Mouse (Mus musculus): Measurements from ENCODE around the gene Etnk1. TPM values are rescaled to one million over a fixed set of nuclear protein-coding genes. Genes with fewer than 3 reads are reported as not detected.
"Not testable (repeated sequence)": the region's sequence is repeated elsewhere in the genome, so short reads cannot be mapped to it uniquely, and the experiment has no call there.

The Etnk1 gene
- total RNA-seq, 1 experiment from 2014 or later, result 119 TPM

DNA sequence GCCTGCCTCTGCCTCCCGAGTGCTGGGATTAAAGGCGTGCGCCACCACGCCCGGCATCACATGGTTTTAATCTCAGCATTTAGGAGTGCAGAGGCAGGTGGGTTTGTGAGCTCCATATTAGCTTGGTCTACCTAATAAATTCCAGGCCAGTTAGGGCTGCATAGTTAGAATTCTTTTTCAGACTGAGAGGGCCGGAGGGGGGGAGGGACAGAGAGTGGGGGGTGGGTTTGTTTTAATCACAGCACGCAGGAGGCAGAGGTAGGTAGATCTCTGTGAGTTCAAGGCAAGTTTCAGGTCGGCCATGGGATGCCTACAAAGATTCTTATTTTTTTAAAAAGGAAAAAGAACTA is 2.1 kb upstream of the Etnk1 start:
- ATAC-seq (replicated peaks in 1 of 2; ENCODE audit: insufficient read depth in 1 of 2, low FRiP score in 2 of 2, low TSS enrichment in 1 of 2, low read depth in 1 of 2, poor library complexity in 2 of 2, severe bottlenecking in 2 of 2), result no peak

DNA sequence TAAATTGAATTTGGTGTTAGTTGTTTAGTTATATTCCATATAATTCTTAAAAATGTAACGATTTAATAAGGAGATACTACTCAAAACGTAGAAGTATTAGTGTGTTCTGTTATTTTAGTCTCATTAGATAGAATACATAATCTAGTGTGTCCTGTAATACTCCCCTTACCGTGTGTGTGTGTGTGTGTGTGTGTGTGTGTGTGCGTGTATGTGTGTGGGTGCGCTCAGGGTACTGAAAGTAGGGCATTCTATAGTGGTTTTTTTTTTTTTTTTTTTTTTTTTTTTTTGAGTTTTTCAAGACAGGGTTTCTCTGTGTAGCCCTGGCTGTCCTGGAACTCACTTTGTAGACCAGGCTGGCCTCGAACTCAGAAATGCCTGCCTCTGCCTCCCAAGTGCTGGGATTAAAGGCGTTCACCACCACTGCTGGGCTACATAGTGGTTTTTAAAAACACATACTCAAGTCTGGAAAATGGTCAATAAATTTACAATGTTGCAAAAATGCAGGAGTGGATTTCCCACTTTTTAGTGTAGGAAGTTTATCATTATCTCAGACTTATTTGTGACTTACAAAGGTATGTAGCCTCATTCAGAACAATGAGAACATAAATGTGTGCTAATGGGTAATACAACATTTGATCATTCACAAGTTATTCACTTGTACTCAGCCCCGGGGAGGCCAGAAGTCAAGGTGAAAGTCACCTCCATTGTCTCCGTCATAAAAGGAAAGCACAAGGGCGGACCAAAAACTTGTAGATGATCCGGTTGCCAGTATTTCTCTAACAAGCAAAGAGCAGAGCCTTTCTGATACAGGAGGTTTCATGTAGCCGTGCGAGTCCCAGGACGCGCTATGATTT is 1.4 kb upstream of the Etnk1 start:
- ATAC-seq (replicated peaks in 1 of 2; ENCODE audit: insufficient read depth in 1 of 2, low FRiP score in 2 of 2, low TSS enrichment in 1 of 2, low read depth in 1 of 2, poor library complexity in 2 of 2, severe bottlenecking in 2 of 2), result no peak

DNA sequence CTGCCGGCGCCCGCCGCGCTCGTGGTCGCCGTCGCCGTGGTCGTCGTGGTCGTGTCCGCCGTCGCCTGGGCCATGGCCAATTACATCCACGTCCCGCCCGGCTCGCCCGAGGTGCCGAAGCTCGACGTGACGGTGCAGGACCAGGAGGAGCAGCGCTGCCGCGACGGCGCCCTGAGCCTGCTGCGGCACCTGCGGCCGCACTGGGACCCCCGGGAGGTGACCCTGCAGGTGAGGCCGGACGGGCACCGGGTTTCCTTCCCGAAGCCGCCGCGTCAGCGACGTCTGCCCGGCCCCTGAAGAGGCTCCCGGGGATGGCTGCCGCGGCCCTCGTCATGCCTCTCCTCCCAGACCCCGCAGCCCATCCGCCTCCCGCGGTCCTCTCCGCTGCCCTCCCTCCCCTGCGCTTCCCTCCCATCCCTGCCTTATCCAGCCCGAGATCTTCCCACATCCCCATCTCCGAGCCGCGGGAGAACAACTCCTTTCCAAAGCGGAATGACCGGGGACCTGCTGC is 443 bp downstream of the Etnk1 start:
- ATAC-seq (replicated peaks in 1 of 2; ENCODE audit: insufficient read depth in 1 of 2, low FRiP score in 2 of 2, low TSS enrichment in 1 of 2, low read depth in 1 of 2, poor library complexity in 2 of 2, severe bottlenecking in 2 of 2), result no peak

DNA sequence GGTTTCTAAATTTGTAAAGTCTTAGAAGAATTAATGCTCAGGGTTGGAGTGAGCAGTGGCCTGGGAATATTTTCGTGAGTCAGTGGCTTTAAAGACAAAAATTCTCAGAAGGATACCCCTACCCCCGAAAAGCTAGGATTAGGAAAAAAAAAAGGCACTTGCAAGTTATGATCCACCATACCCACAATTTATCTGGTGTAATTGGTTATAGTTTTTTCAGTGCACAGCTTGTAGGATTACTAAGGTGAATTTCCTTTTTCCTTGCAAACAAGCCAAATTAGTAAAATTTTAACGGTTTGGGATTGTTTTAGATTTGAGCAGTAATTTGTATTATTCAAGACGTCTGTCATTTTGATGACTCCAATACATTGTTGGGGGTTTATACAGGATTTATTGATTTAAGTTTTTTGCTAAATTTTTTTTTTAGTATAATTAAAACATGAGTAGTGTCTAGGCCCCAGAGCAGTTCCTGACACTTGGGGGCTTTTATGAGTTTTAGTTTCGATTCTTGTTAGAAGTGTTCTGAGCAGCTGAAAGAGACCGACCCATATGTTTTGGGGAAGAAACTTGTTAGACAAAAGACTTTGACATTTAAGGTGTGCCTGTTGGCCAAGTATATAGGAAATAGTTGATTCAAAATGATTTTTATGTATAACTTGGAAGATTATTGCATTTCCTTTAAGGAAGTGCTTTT is 1.1 kb downstream of the Etnk1 start:
- no peak for ATAC-seq (replicated peaks in 1 of 2; ENCODE audit: insufficient read depth in 1 of 2, low FRiP score in 2 of 2, low TSS enrichment in 1 of 2, low read depth in 1 of 2, poor library complexity in 2 of 2, severe bottlenecking in 2 of 2)

DNA sequence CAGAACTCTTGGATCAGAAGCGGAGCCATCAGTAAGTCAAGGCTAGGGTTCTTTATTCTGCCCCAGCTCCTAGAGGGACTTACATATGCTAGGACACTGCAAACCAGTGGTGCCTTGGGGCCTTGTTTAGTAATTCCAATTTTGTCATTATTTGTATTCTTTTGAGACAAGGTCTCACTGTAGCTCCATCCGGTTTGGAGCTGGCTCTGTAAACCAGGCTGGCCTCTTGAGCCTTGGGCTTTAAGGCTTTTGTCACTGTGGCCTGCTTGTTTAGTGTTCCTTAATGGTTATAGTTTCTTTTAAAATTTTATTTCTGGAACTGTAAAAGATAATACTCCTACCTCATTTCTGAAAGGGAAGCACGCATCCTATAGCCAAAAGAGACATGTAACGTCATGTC is 2.4 kb downstream of the Etnk1 start:
- no peak for ATAC-seq (replicated peaks in 1 of 2; ENCODE audit: insufficient read depth in 1 of 2, low FRiP score in 2 of 2, low TSS enrichment in 1 of 2, low read depth in 1 of 2, poor library complexity in 2 of 2, severe bottlenecking in 2 of 2)

DNA sequence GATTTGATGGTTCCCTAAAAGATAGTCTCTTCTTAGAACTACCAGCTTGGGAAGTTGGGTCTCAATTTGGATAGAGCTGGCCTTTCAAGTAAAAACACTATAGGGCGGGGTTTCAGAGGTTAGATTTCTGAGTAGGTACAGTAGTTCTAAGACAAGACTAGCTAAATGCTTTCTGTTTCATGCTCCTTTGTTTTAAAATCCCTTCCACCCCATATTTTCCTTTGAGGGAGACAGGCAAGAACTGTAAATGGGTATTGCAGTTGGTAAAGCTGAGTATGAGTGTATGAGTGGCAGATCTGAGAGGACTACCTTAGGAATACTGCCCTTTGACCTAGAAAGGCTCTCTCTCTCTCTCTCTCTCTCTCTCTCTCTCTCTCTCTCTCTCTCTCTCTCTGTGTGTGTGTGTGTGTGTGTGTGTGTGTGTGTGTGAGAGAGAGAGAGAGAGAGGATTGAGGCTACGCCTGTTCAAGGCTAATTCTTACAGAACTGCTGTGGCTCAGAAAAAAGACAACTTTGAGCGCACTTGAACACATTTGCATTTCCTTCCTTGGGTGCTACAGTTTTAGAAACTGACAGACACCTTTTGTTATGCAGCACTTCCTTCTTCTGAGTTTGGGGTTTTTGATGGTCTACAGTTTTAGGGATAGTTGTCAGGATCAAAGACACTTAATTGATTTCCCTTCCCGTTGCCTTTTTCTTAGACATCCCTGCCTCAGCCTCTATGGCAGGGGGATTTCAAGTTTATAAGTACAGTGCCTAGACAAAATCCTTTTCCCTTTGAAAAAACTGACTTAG is 3.3 kb downstream of the Etnk1 start:
- no peak for ATAC-seq (replicated peaks in 1 of 2; ENCODE audit: insufficient read depth in 1 of 2, low FRiP score in 2 of 2, low TSS enrichment in 1 of 2, low read depth in 1 of 2, poor library complexity in 2 of 2, severe bottlenecking in 2 of 2)

DNA sequence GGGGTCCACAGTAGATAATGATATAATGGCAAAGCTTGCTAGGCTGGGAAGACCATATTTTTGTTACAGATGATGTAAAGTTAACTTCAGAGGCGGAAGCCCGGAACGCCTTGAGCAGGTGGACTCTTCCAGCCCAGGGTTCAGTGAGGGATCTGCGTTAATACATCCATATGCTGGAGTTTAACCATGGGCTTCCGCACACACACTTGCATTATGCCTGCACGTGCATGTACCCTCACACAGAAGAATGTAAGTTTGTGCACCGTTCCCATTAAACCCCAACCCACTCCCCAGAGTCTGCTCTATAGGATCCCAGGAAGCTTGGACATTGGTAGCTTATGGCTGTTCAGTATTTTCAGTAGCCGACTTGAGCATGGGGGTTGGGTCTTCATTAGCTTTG is 4.0 kb downstream of the Etnk1 start:
- ATAC-seq (replicated peaks in 1 of 2; ENCODE audit: insufficient read depth in 1 of 2, low FRiP score in 2 of 2, low TSS enrichment in 1 of 2, low read depth in 1 of 2, poor library complexity in 2 of 2, severe bottlenecking in 2 of 2), result no peak

DNA sequence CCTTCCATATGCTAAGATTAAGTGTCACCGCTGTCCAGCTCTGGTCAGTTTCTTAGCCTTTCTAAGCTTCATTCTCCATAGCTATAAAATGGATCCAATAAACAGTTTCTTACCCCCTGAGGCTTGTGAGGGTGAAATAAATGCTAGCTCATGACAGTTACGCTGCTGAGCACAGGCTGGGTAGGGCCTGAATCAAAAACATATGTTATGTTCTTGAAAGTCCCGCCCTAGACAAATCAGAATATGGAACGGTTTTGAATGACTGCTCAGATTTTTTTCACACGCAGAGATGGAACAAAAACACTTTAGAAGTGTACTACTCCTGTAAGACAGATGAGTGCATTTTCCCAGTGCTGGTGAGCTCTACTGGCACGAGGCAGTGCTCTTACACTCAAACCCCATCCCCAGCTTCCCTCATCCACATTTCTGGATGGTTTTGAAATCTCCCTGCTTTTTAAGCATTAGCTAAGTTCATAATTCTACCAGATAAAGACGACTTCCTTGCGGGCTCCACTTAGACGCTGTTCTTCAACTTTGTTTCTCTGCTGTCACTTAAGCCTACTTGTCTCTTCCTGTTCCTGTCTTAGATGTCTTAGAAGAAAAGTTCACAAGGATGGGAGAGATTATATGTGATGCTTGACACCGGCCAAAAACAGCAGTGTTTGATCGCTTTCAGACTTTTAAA is 4.9 kb downstream of the Etnk1 start:
- ATAC-seq (replicated peaks in 1 of 2; ENCODE audit: insufficient read depth in 1 of 2, low FRiP score in 2 of 2, low TSS enrichment in 1 of 2, low read depth in 1 of 2, poor library complexity in 2 of 2, severe bottlenecking in 2 of 2), result no peak

DNA sequence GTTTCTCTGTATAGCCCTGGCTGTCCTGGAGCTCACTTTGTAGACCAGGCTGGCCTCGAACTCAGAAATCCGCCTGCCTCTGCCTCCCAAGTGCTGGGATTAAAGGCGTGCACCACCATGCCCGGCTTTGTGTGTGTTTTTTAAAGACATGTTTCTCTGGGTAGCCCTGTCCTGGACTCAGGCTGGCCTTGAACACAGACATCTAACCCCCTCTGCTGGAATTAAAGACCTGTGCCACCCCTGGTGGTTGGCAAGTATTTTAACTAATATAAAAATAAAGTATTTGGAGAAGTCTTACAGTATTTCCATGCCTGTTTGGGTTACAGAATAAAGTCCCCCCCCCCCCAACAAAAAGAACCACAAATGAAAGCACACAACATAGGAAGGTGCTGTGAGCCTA is 5.7 kb downstream of the Etnk1 start:
- ATAC-seq (replicated peaks in 1 of 2; ENCODE audit: insufficient read depth in 1 of 2, low FRiP score in 2 of 2, low TSS enrichment in 1 of 2, low read depth in 1 of 2, poor library complexity in 2 of 2, severe bottlenecking in 2 of 2), result not testable (repeated sequence)

DNA sequence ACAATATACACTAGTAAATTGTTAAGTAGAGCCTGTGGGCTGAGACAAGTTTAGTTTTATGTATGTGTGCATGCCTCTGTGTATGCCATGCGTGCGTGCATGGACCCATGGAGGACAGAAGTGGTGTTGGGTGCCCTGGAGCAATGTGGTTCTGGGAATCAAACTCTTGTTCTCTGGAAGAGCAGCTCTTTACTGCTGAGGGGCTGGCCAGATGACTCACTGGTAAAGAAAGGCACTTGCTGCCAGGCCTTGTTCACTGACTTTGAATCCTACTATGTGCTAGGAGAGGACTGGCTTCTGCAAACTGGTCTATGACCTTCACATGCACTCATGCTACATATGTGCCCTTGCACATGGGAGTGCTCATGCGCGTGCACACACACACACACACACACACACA is 7.2 kb downstream of the Etnk1 start:
- no peak for ATAC-seq (replicated peaks in 1 of 2; ENCODE audit: insufficient read depth in 1 of 2, low FRiP score in 2 of 2, low TSS enrichment in 1 of 2, low read depth in 1 of 2, poor library complexity in 2 of 2, severe bottlenecking in 2 of 2)

DNA sequence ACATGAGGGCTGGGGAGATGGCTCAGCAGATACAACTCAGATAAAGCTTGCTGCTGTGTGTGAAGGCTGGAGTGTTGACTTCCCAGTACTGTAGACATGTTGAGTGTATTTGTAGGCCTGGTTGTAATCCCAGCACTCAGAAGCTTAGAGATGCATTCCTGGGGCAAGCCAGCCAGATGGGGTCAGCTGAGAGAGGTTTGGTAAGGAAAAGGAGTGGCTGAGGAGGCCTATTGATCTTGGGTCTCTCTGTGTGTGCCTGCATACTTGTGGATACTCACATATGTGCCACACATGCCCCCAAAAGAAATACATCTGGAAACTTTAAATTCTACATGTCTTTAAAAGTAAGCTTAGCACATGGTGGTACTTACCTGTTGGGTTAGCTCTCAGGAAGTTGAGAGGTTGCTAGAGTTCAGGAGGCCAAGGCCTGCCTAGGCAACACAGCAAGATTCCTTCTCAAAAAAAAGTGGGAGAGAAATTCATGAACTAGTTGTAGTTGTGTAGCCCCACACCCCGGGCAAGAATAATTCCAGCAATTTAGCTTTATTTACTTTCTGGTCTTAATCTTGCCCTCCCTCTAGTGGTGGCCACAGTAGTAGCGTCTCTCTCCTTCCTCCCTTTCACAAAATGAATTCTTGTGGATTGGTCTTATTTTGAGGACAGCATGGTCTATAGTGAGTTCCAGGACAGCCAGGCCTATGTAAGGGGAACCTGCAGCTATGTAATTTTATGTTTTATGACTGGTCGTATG is 8.1 kb downstream of the Etnk1 start:
- peak; percentile 36 to 73; a peak in 3 of 4 replicates for ATAC-seq (replicated peaks in 1 of 2; ENCODE audit: insufficient read depth in 1 of 2, low FRiP score in 2 of 2, low TSS enrichment in 1 of 2, low read depth in 1 of 2, poor library complexity in 2 of 2, severe bottlenecking in 2 of 2)

DNA sequence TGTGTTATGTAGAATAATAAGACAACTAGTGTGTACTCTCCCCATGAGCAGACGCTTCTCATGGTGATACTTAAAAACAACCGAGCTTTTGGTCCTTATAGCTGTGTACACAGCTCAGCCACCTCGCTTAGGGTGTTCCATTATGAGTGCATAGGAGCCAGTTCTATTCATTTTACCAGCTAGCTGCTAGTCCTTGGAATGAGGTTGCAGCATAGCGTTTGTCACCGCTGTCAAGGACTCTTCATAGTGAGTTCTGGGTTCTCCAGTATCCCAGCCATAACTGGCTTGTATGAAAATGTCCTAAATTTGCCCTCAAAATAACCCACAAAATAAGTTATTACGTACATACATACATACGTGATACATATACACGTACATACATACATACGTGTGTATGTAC is 9.1 kb downstream of the Etnk1 start:
- no peak for ATAC-seq (replicated peaks in 1 of 2; ENCODE audit: insufficient read depth in 1 of 2, low FRiP score in 2 of 2, low TSS enrichment in 1 of 2, low read depth in 1 of 2, poor library complexity in 2 of 2, severe bottlenecking in 2 of 2)

DNA sequence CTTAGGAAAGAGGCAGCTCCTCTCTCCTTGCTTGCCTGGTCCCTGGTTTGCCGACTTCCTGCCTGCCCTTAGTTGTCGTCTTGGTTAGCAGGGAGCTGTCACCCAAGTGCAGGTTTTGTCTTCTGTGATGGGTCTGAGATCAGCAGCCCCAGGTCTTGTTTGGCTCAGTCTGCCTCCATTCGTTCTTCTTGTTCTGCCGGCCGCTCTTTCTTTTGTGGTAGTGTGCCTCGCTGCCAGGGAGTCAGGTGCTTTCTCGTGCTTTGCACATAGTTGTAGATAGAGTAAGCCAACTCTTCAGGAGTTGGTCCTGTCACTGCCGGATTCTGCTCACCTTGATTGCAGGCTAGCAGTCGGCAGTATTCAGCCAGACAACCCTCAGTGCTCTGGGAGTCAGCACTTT is 9.6 kb downstream of the Etnk1 start:
- ATAC-seq (replicated peaks in 1 of 2; ENCODE audit: insufficient read depth in 1 of 2, low FRiP score in 2 of 2, low TSS enrichment in 1 of 2, low read depth in 1 of 2, poor library complexity in 2 of 2, severe bottlenecking in 2 of 2), result no peak

DNA sequence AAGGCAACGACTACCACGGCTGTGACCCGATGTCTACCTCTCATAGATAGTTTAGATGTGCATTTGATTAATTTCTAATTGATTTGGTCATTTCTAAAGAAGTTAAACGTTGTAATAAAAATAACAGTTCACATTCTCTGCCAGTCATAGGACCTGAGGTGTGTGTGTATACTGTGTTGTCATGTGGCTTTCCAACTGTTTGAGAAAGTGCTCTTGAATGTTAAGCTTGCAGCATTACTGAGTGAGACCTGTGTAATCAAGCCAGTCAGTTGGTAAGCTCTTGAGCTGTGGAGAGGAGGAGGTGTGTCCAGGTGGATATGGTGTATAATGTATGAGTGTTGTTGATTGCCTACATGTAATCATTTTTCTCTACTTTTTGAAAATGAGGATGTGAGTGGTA is 12.2 kb downstream of the Etnk1 start:
- ATAC-seq (replicated peaks in 1 of 2; ENCODE audit: insufficient read depth in 1 of 2, low FRiP score in 2 of 2, low TSS enrichment in 1 of 2, low read depth in 1 of 2, poor library complexity in 2 of 2, severe bottlenecking in 2 of 2), result no peak

DNA sequence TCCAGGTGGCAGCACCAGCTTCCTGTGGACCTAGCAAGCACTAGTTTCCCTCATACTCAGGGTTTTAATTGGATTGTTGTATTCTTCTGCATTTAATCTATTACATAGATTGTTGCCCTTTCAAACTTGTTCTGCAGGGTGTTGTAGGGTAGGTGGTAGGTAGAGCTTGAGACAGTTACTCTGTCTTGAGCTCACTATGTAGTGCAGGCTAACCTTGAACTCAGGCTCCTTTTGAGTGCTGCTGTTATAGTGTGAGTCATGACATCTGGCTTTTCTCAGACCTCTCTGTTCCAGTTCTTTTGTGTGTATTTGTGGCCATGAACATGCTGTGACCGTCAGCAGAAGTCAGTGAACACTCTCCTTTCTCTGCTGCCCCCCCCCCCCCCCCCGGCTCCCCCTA is 12.7 kb downstream of the Etnk1 start:
- no peak for ATAC-seq (replicated peaks in 1 of 2; ENCODE audit: insufficient read depth in 1 of 2, low FRiP score in 2 of 2, low TSS enrichment in 1 of 2, low read depth in 1 of 2, poor library complexity in 2 of 2, severe bottlenecking in 2 of 2)

DNA sequence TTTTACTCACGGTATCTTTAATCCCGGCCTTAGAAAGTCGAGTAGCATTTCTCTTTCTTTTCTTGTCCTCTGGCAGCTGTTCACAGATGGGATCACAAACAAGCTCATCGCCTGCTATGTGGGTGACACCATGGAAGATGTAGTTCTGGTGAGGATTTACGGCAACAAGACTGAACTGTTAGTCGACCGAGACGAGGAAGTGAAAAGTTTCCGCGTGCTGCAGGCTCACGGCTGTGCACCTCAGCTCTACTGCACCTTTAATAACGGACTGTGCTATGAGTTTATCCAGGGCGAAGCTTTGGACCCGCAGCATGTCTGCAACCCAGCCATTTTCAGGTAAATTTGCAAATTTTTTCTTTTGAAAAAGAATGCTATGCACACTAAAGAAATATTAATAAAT is 13.5 kb downstream of the Etnk1 start:
- ATAC-seq (replicated peaks in 1 of 2; ENCODE audit: insufficient read depth in 1 of 2, low FRiP score in 2 of 2, low TSS enrichment in 1 of 2, low read depth in 1 of 2, poor library complexity in 2 of 2, severe bottlenecking in 2 of 2), result peak in 1 of 2 experiments; percentile 54; a peak in 1 of 4 replicates

DNA sequence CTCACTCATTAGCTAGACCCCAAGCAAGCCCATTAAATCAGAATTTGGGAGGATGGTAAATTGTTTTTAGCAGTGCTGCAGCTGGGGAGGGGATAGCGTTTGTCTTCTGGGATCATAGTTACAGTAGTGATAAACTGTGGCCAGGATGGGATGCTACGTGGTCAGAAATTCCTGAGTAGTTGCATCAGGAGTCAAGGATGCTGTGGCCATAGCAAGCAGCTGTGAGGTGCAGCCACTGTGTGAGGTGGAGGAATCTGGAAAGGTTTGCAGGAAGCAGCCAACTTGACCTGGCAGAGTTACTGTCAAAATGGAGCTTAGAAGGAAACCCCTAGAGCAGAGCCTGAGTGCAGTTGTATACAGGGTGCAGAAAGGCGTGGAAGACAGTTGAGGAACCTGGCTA is 17.1 kb downstream of the Etnk1 start:
- ATAC-seq (replicated peaks in 1 of 2; ENCODE audit: insufficient read depth in 1 of 2, low FRiP score in 2 of 2, low TSS enrichment in 1 of 2, low read depth in 1 of 2, poor library complexity in 2 of 2, severe bottlenecking in 2 of 2), result no peak
